Mouse (Mus musculus): ENCODE measurements around the gene Sema4c. TPM values are rescaled to one million over a fixed set of nuclear protein-coding genes. Genes with fewer than 3 reads are reported as not detected.

The Sema4c gene
- total and polyA plus RNA-seq, 3 experiments: 0.70 to 3.4 (median 1.5) TPM

- TF ChIP-seq ZC3H11A (IDR thresholded peaks at IDR 0.05; ENCODE audit: low read depth, low read length): no peak
Measured at GRCm38 (mm10) chr1:36556553-36557456, 1.3 kb downstream of the Sema4c start (continued).

GRCm38 (mm10) chr1:36555798-36556395 is 2.3 kb downstream of the Sema4c start:
- DNase-seq (ENCODE audit: extremely low read depth): peak; percentile 40
- dilution Hi-C loops (cut with MboI; ENCODE audit: extremely low pct_ligation_motif_present, extremely low pct_unique_long_range_greater_than_20kb, low sequenced_read_pairs) (no loop called here), in situ Hi-C loops (cut with MboI; ENCODE audit: low pct_ligation_motif_present, low pct_unique_long_range_greater_than_20kb, low sequenced_read_pairs) (loop anchor here (5.0 kb wide), 1 partner anchor 76 kb away; no protein-coding TSS in a partner anchor)
- Histone ChIP-seq H3K27me3 (replicated peaks) (peaks cover 36% of the 10 kb centered on the region), H3K4me2 (ENCODE audit: insufficient read depth, low read depth, poor library complexity, severe bottlenecking) (peak overlapping the region; percentile 97), H3K4me1 (ENCODE audit: control insufficient read depth in 1 of 2, insufficient read depth in 2 of 2) (peaks cover 14 to 41% of the 10 kb centered on the region in 2 experiments), H3K9ac (ENCODE audit: insufficient read depth, low read depth) (peak overlapping the region; percentile 60), H3K4me3 (replicated peaks in 1 of 3; ENCODE audit: low read depth in 2 of 3, low read length in 2 of 3, poor library complexity in 1 of 3) (peak overlapping the region; percentile 58 to 77 (median 71)), H3K27ac (ENCODE audit: insufficient read depth, low read depth) (peak overlapping the region; percentile 32; the same call in 1 of the 2 replicates), H3K9me3 (replicated peaks; ENCODE audit: low read length) (no peaks in the 10 kb centered on the region), H3K79me2 (replicated peaks; ENCODE audit: control insufficient read depth, extremely low read depth, insufficient read depth, poor library complexity, severe bottlenecking) (no peaks in the 10 kb centered on the region), H3K36me3 (replicated peaks in 1 of 2; ENCODE audit: control insufficient read depth in 1 of 2, insufficient read depth in 1 of 2, low read length in 1 of 2) (peaks cover 15 to 23% of the 10 kb centered on the region in 2 experiments)
- TF ChIP-seq POLR2A (IDR thresholded peaks at IDR 0.05; ENCODE audit: low read depth, low read length): no peak
- no peak for TF ChIP-seq EP300 (IDR thresholded peaks at IDR 0.05; ENCODE audit: low read length)
- TF ChIP-seq CHD2 (IDR thresholded peaks at IDR 0.05; ENCODE audit: low read length): 0 out of 2 replicates have a peak, but pooled peaks have one; percentile 1
- TF ChIP-seq ZNF384 (IDR thresholded peaks at IDR 0.05; ENCODE audit: low read depth, low read length): no peak
- TF ChIP-seq BHLHE40 (IDR thresholded peaks at IDR 0.05; ENCODE audit: low read depth, low read length): no peak
- TF ChIP-seq CHD1 (IDR thresholded peaks at IDR 0.05; ENCODE audit: low read depth, low read length): no peak
- TF ChIP-seq JUND (conservative IDR thresholded peaks at IDR 0.05; ENCODE audit: low read depth, low read length): no peak
- TF ChIP-seq JUN (IDR thresholded peaks at IDR 0.05; ENCODE audit: insufficient read depth, low read depth, low read length): no peak
- TF ChIP-seq ELF1 (IDR thresholded peaks at IDR 0.05; ENCODE audit: low read depth, low read length): 0 out of 2 replicates have a peak, but pooled peaks have one; percentile 38
- TF ChIP-seq HCFC1 (IDR thresholded peaks at IDR 0.05; ENCODE audit: low read depth, low read length): no peak
- TF ChIP-seq USF2 (conservative IDR thresholded peaks at IDR 0.05; ENCODE audit: low read depth, low read length): no peak
- no peak for TF ChIP-seq UBTF (IDR thresholded peaks at IDR 0.05; ENCODE audit: low read depth, low read length)

GRCm38 (mm10) chr1:36554633-36555399 is 3.3 kb downstream of the Sema4c start:
- no peaks in the 10 kb centered on the region for H3K79me2 ChIP-seq (replicated peaks; ENCODE audit: control insufficient read depth, extremely low read depth, insufficient read depth, poor library complexity, severe bottlenecking)
- peaks cover 19 to 33% of the 10 kb centered on the region in 2 experiments for H3K36me3 ChIP-seq (replicated peaks in 1 of 2; ENCODE audit: control insufficient read depth in 1 of 2, insufficient read depth in 1 of 2, low read length in 1 of 2)
- H3K9me3 ChIP-seq (replicated peaks; ENCODE audit: low read length): no peaks in the 10 kb centered on the region
- no peak for TF ChIP-seq TCF12 (IDR thresholded peaks at IDR 0.05; ENCODE audit: low read depth, low read length)
- no peak for TF ChIP-seq MEF2A (IDR thresholded peaks at IDR 0.05; ENCODE audit: borderline replicate concordance, low read depth, low read length)
- TF ChIP-seq ZNF384 (IDR thresholded peaks at IDR 0.05; ENCODE audit: low read depth, low read length): no peak
- no peak for TF ChIP-seq CHD1 (IDR thresholded peaks at IDR 0.05; ENCODE audit: low read depth, low read length)
- no peak for TF ChIP-seq NRF1 (IDR thresholded peaks at IDR 0.05; ENCODE audit: low read depth, low read length)
- dilution Hi-C loops (cut with MboI; ENCODE audit: extremely low pct_ligation_motif_present, extremely low pct_unique_long_range_greater_than_20kb, low sequenced_read_pairs) (no loop called here), in situ Hi-C loops (cut with MboI; ENCODE audit: low pct_ligation_motif_present, low pct_unique_long_range_greater_than_20kb, low sequenced_read_pairs) (loop anchor here (5.0 kb wide), 1 partner anchor 77 kb away; no protein-coding TSS in a partner anchor)
- DNase-seq (ENCODE audit: extremely low read depth): no peak
- no peak overlapping the region for H3K27ac ChIP-seq (ENCODE audit: insufficient read depth, low read depth)
- no peak overlapping the region for H3K4me2 ChIP-seq (ENCODE audit: insufficient read depth, low read depth, poor library complexity, severe bottlenecking)
- no peak overlapping the region for H3K9ac ChIP-seq (ENCODE audit: insufficient read depth, low read depth)
- peaks cover 30% of the 10 kb centered on the region for H3K27me3 ChIP-seq (replicated peaks)
- H3K4me1 ChIP-seq (ENCODE audit: control insufficient read depth in 1 of 2, insufficient read depth in 2 of 2): peaks cover 14 to 40% of the 10 kb centered on the region in 2 experiments
- no peak overlapping the region for H3K4me3 ChIP-seq (replicated peaks in 1 of 3; ENCODE audit: low read depth in 2 of 3, low read length in 2 of 3, poor library complexity in 1 of 3)

All from CH12.LX (cell line).